ENCODE assay signal across 10 mouse cellular contexts in the genomic region with DNA sequence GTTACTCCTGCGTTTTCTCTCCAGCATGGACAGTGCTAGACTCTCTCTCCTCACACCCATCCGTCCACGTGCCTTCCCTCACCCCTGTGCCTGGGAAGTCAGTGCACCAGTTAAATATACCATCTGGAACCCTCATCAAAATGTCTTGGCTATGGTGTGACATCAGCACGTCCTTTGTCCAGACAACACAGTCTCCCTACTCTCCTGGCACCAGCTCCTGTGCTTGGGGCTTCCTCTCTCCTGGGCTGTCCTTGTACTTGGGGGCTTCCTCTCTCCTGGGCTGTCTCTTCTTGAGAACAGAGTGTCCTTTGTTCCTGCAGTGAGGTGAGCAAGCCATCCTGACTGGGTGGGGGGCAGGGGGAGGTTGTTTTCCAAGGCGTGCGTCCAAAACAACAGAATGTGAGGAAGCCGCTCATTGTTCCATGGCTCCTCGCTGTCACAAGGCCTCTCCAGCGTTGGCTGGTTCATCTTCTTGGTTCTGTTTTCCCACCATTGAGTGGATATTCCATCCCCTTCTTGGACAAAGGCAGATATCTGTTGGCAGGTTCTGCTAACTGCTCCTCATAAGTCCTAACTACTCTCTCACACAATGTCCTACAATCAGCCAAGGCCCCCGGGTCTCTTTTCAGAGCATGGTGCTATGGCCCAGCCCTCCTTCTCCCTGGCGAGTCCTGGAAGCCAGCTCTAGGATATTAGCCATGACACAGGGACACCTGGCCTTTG. TPM values are rescaled to one million over a fixed set of nuclear protein-coding genes. Genes with fewer than 3 reads are reported as not detected.
DNase-seq lines count a peak whose midpoint lies in the region; ATAC-seq and TF ChIP-seq lines count a peak whose summit lies in the region.
"Had no signal": no experiment of that assay in that cellular context is flagged by ENCODE, and none has a peak within 500 bp of the region (broad histone marks: within the 10 kb centered on the region; RNA-seq: fewer than 3 reads in every experiment).

No protein-coding gene starts in this region.

- TF ChIP-seq EP300 in liver, postnatal 0 days (IDR thresholded peaks at IDR 0.05; ENCODE audit: low read depth) = no peak

- no peak; the same call in 1 of the 2 replicates for ATAC-seq in kidney, postnatal 0 days (replicated peaks; ENCODE audit: low FRiP score, low read depth)
- no peak; the same call in 1 of the 2 replicates for ATAC-seq in liver, postnatal 0 days

- 65% methylated on average over 11 of the region's 11 CpGs for WGBS in kidney, postnatal 0 days
- WGBS in small intestine, adult 2 months = 81% methylated on average over 11 of the region's 11 CpGs
- 73% methylated on average over 11 of the region's 11 CpGs for WGBS in liver, postnatal 0 days (ENCODE audit: insufficient replicate concordance)

- H3K9me3 ChIP-seq in kidney, postnatal 0 days (replicated peaks; ENCODE audit: low read length) = no peaks in the 10 kb centered on the region
- H3K9me3 ChIP-seq in liver, postnatal 0 days (ENCODE audit: low read length) = no peaks in the 10 kb centered on the region
- H3K9me3 ChIP-seq: forebrain, embryonic 12.5 days had no signal

- H3K4me1 ChIP-seq in kidney, postnatal 0 days (replicated peaks; ENCODE audit: insufficient read depth, low read length) = 0 out of 2 replicates have a peak, but pooled peaks cover 9% of the 10 kb centered on the region
- no peaks in the 10 kb centered on the region for H3K4me1 ChIP-seq in small intestine, adult 2 months (ENCODE audit: control insufficient read depth, insufficient read depth, insufficient read length, low read length)
- H3K4me1 ChIP-seq in liver, postnatal 0 days (ENCODE audit: insufficient read depth) = no peaks in the 10 kb centered on the region
- H3K4me1 ChIP-seq: forebrain, embryonic 12.5 days had no signal

- intact Hi-C loops in left cerebral cortex, postnatal 36 days (cut with DNase I) = no loop called here

- H3K36me3 ChIP-seq in kidney, postnatal 0 days (ENCODE audit: insufficient read depth, low read length) = no peaks in the 10 kb centered on the region
- H3K36me3 ChIP-seq in small intestine, adult 2 months (ENCODE audit: control insufficient read depth, insufficient read depth, low read length) = no peaks in the 10 kb centered on the region
- H3K36me3 ChIP-seq in liver, postnatal 0 days (replicated peaks; ENCODE audit: insufficient read depth, low read length) = no peaks in the 10 kb centered on the region
- H3K36me3 ChIP-seq: forebrain, embryonic 12.5 days had no signal

- no peak for TF ChIP-seq POLR2A in small intestine, adult 2 months (IDR thresholded peaks at IDR 0.05; ENCODE audit: low read depth, low read length)

- DNase-seq in adrenal gland, postnatal 14 days = peak; percentile 54
- DNase-seq in adrenal gland, postnatal 25 days = no peak
- DNase-seq in layer of hippocampus, adult 2 months (ENCODE audit: low spot score in 2 of 2) = no peak
- no peak for DNase-seq in layer of hippocampus, postnatal 25 days (ENCODE audit: extremely low spot score in 1 of 2, low spot score in 1 of 2)
- peak; percentile 30 for DNase-seq in kidney, postnatal 0 days (ENCODE audit: low spot score)
- DNase-seq in left cerebral cortex, postnatal 36 days (ENCODE audit: low spot score in 2 of 2) = no peak
- no peak for DNase-seq in liver, postnatal 0 days

- no peak overlapping the region for H3K4me2 ChIP-seq in kidney, postnatal 0 days (ENCODE audit: low read length)
- no peak overlapping the region for H3K4me2 ChIP-seq in liver, postnatal 0 days (ENCODE audit: low read depth, low read length)
- H3K4me2 ChIP-seq: forebrain, embryonic 12.5 days had no signal

- peak overlapping the region; percentile 51 for H3K27ac ChIP-seq in layer of hippocampus, adult 2 months
- H3K27ac ChIP-seq in kidney, postnatal 0 days = peak overlapping the region; percentile 62
- peak overlapping the region; percentile 34 for H3K27ac ChIP-seq in small intestine, adult 2 months (ENCODE audit: insufficient read depth, low read depth, low read length)
- H3K27ac ChIP-seq in liver, postnatal 0 days (ENCODE audit: low read depth) = no peak overlapping the region
- H3K27ac ChIP-seq: forebrain, embryonic 12.5 days; liver, embryonic 14.5 days had no signal

- H3K27me3 ChIP-seq in kidney, postnatal 0 days (ENCODE audit: insufficient read depth, low read length) = no peaks in the 10 kb centered on the region
- no peaks in the 10 kb centered on the region for H3K27me3 ChIP-seq in small intestine, adult 2 months (ENCODE audit: control insufficient read depth, insufficient read depth, low read length)
- peaks cover 25% of the 10 kb centered on the region for H3K27me3 ChIP-seq in liver, postnatal 0 days (ENCODE audit: insufficient read depth, low read length)
- H3K27me3 ChIP-seq: forebrain, embryonic 12.5 days had no signal

- H3K4me3 ChIP-seq in layer of hippocampus, adult 2 months = no peak overlapping the region
- H3K4me3 ChIP-seq in kidney, postnatal 0 days (replicated peaks; ENCODE audit: low read depth, low read length) = no peak overlapping the region
- no peak overlapping the region for H3K4me3 ChIP-seq in small intestine, adult 2 months (ENCODE audit: low read depth, low read length)
- no peak overlapping the region for H3K4me3 ChIP-seq in liver, postnatal 0 days (ENCODE audit: low read depth, low read length)
- H3K4me3 ChIP-seq: forebrain, embryonic 12.5 days had no signal

- H3K9ac ChIP-seq in kidney, postnatal 0 days (ENCODE audit: low read depth, low read length) = no peak overlapping the region
- no peak overlapping the region for H3K9ac ChIP-seq in liver, postnatal 0 days (replicated peaks)
- H3K9ac ChIP-seq: forebrain, embryonic 12.5 days; liver, embryonic 14.5 days had no signal

- no peak for TF ChIP-seq CTCF in layer of hippocampus, adult 2 months (conservative IDR thresholded peaks at IDR 0.05)
- TF ChIP-seq CTCF in kidney, postnatal 0 days (IDR thresholded peaks at IDR 0.05; ENCODE audit: low read depth) = no peak
- TF ChIP-seq CTCF in small intestine, adult 2 months (IDR thresholded peaks at IDR 0.05; ENCODE audit: extremely low read depth, insufficient read length, insufficient replicate concordance, low read depth, low read length) = no peak
- TF ChIP-seq CTCF in liver, postnatal 0 days (IDR thresholded peaks at IDR 0.05; ENCODE audit: low read depth) = no peak

RNA-seq across cellular contexts. Expression of a gene that starts 32.2 kb away (rescaled TPM):
- total RNA-seq in adrenal gland, postnatal 14 days (2021) = 59.3 and 66.7 TPM in 2 replicates
- 26.9 and 27.1 TPM in 2 replicates for total RNA-seq in adrenal gland, postnatal 25 days (2021)
- total RNA-seq in layer of hippocampus, adult 2 months (2021) = 100 to 1,000 TPM; 225 to 238 TPM
- 100 to 1,000 TPM; 215 to 241 TPM for total RNA-seq in layer of hippocampus, postnatal 25 days (2021)
- 10.9 and 11.2 TPM in 2 replicates for polyA plus RNA-seq in kidney, postnatal 0 days (2015; fragmentation: Nextera tagmentation; extraction: Ambion mirVana)
- polyA plus RNA-seq in small intestine, adult 2 months (2012; rRNA removed) = 6.3 and 11.2 TPM in 2 replicates
- 100 to 1,000 TPM; 203 to 267 TPM for total RNA-seq in left cerebral cortex, postnatal 36 days (2021)
- 0.99 and 1.2 TPM in 2 replicates for polyA plus RNA-seq in liver, postnatal 0 days (2015; fragmentation: Nextera tagmentation; extraction: Ambion mirVana)

Comparison
In these comparisons a context has a peak if more than half of its experiments do, and no peak if none do; other contexts are left out.
1. DNase-seq: peak in adrenal gland, postnatal 14 days (single experiment) and kidney, postnatal 0 days (single experiment); none in adrenal gland, postnatal 25 days (single experiment), layer of hippocampus, adult 2 months (0 of 2), layer of hippocampus, postnatal 25 days (0 of 2), left cerebral cortex, postnatal 36 days (0 of 2) and liver, postnatal 0 days (single experiment).